Mouse (Mus musculus): Measurements from ENCODE around the gene Hba-x.
"Not testable (repeated sequence)": the region's sequence is repeated elsewhere in the genome, so short reads cannot be mapped to it uniquely, and the experiment has no call there.

Gene Hba-x

DNA sequence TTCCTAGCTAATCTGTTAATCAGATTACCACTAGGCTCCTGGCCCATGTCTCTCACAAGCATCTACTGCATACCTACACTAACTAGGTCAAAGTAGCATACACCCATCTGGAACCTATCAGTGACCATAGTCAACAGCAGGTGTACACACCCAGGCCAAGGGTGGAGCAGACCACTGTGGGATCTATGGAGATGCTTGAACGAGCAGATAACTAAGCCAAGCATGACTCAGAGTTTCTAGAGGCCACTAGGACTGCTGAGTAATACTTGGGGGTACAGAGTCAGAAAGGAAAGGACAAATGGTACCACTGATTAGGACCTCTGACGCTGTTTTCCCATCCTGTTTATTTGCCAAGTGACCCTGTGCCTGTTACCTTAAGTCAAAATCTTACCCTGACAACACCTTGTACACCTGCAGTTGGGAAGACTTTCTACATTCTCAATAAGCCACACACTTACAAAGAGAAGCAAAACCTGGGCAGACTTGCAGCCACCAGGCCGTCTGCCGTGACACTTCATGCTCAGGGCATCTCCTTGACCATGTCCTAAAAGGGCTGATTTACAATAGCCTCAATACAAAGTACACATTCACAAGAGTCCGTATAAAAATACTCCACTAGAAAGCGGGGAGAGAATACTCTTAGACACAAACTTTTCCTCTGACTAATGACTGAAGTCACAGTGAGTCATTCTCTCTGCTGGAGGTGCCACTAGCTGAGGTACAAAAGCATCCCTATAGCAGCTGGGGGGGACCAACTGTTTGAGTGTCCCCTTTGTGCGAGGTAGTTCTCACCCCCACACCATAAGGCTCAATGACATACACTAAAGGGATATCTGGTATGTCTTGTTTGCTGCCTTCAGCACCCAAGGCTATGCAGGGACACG lies 25.1 kb upstream of the Hba-x start:
- DNase-seq (ENCODE audit: low read depth, low spot score) = peak; percentile 81

DNA sequence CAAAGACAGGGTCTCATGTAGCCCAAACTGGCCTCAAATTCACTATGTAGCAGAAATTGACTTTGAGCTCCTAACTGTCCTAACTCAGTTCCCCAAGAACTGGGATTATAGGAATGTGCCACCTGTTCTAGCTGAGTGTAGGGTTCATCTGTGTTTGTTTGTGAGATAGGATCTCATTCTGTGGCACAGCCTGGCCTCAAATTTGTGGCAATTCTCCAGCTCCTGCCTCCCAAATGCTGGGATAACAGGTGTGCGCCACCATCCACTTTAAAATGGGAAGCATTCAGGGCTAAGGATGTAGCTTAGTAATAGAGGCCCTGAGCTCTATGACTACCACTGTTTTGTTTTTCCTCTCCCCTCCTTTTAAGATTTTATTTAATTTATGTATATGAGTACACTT lies 23.1 kb upstream of the Hba-x start:
- peak; percentile 57 for DNase-seq (ENCODE audit: low read depth, low spot score)

DNA sequence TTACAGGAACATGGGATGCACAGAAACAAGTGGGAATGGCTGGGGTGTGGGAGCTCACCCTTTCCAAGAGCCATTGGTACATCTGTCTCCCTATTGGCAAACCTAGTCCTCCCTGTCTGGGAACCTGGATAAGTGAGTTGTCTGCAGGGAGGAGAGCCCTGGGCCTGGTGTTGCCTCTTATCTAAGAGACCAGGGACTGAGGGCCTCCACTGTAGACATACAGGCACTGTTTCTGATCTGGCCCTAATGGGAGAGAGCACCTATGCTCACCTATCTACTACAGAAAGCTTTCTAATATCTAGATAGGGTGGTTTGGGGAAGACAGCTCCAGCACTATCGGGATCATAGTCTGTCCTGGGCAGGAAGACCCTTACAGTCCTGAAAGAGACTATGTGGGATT lies 20.1 kb upstream of the Hba-x start:
- no peak for DNase-seq (ENCODE audit: low read depth, low spot score)

DNA sequence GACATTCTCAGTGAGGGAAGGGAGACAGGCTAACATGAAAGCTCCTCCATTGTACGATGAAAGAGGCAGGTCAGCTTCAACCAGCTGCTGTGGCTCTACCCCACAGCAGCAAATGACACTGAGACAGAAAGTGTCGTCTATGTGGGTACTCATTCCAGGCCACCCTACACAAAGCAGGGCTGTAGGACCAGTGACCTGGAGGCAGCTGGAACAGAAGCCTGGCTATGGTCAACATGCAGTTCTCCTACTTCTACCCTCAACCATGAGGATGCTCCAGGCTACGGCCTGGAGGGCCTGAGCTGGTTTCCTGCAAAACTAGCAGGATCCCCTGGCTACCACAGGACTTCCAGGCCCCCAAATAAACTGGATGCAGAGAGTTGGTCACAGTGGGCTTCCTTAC lies 19.6 kb upstream of the Hba-x start:
- no peak for DNase-seq (ENCODE audit: low read depth, low spot score)

DNA sequence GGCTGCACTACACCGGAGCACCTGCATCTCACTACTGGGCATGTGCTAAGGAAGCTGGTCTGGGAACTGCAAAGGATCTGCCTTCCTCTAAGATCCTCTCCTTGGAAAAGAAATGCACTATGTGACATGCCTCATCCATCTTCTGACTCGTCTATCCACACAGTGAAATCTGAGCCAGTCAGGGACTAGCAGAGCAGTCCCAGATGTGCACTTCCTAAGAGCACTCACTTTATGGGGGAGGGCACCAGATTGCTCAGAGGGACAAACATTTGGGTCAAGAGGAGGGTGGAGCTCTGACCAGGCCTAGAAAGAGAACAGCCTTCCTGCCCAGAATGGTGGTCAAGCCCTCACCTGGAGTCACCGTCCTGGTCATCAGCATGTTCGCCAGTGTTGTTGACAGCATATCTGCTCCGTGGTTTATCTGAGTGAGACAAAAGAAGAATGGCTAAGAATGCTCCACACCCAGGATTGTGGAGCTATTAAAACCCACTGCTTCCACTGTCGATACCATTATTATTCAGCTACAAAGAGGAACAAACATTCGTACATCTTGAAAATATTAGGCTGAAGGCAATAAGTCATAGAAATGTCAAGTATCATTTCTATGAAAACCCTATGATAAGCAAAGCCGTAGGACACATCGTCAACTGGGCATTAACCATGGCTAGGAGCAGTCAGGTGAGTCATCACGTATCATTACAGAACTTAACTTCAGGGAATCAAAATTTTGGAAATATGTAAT lies 13.4 kb upstream of the Hba-x start:
- DNase-seq (ENCODE audit: low read depth, low spot score) = no peak

DNA sequence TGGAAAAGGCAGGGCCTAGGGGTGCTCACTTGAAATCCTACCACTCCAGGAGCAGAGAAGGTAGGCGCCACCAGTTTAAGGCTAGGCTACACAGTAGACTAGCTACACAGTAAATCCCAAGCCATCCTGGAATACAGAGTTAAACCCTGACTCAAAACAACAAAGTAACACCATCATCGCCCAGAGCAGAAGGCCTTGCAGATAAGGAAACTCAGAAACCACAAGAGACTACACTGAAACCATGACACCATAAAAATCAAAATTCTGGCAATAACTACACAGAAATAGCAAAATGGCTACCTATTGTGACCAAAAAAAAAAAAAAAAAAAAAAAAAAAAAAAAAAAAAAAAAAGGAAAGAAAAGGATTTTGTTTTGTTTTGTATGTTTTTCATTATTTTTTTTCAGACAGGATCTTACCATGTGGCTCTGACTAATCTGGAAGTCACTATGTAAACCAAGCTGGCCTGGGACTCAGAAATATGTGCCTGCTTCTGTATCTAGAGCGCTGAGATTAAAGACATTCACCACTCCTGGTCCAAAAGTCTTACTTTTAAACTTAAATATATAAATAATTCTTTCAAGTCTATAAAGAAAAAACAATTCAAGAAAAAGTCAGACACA lies 11.0 kb upstream of the Hba-x start:
- DNase-seq (ENCODE audit: low read depth, low spot score) = no peak

DNA sequence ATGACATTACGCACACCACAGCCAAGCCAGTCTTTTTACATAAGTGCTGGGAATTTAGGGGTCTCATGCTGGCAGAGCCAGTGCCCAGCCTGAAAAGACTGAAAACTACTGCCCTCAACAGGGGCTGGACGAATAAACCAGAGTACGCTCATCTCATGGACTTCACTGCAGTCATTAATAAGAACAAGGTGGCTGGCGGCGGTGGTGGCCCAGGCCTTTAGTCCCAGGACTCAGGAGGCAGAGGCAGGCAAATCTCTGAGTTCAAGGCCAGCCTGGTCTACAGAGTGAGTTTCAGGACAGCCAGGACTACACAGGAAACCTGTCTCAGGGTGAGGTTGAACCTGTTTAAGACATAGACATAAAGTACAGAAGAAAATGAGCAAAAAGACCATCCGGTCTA lies 10.0 kb upstream of the Hba-x start:
- no peak for DNase-seq (ENCODE audit: low read depth, low spot score)

DNA sequence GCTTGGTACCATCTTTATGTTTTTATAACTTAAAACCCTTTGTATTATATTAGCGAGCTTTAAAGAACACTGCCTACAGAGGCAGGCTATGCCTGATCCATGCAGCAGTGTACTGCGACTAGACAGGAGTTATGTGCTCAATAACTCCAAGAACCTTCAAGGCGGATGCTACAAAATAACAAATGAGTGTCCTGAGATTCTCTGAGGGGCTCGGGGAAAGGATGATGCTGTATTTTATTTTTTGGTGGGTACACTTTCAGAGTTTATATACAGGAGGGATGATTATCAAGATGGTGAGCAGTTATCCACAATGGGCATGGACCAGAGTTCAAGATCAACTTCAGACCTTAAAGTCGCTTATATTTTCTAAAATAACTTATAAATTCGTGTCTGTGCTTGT lies 9.4 kb upstream of the Hba-x start:
- DNase-seq (ENCODE audit: low read depth, low spot score) = peak; percentile 14

DNA sequence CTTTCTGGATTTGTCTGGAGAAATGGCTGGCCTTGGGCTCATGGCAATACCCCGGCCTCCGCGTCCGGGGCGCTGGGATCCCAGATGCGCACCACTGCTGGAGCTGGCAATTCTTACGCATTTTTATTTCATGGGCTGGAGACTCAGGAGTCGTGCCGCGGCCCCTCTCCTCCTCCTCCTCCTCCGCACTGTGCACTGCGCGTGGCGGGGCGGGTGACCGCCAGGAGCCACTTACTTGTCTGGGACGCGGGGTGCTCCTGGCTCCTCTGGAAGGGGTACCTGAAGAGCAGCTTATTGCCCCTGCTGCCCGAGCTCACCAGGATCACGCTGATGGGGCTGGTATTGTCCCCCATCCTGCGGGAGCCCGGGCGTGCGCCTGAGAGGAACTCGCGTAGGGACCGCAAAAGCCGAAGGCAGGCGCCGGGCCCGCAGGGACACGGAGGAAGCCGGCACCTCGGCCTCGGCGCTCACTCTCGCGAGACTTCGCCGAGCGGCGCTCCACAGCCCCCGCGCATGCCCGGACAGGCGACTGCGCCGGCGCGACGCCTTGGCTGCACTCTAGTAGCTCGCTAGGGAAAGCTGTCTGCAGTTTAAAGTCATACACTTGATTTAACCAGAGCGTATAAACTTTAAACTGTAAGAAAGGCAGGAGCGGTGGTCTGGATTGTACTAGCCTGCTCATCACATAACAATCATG lies 8.9 kb upstream of the Hba-x start, which contains the start of gene Nprl3:
Gene Nprl3 (minus strand): TSS at position 520 of the 697 bp plus-strand sequence.
- DNase-seq (ENCODE audit: low read depth, low spot score) = peak; percentile 97

DNA sequence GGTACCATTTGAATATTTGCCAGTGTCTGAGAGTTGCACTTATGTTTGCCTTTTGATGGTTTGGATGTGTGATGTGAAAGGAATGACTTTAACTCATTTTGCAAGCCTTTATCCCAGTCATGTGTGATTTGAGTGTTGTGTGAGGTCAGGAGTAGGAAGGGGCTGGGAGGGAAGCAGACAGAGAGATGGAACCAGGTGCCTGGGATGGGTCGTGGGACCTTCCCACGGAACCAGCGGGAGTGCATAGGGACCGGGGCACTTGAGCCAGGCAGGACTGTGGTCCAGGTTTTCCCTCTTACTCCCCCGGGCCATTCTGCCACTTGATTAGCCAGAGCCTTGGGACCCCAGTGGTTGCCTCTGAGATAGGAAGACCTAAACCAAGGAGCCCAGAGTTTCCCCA lies 8.2 kb upstream of the Hba-x start:
- DNase-seq (ENCODE audit: low read depth, low spot score) = no peak

DNA sequence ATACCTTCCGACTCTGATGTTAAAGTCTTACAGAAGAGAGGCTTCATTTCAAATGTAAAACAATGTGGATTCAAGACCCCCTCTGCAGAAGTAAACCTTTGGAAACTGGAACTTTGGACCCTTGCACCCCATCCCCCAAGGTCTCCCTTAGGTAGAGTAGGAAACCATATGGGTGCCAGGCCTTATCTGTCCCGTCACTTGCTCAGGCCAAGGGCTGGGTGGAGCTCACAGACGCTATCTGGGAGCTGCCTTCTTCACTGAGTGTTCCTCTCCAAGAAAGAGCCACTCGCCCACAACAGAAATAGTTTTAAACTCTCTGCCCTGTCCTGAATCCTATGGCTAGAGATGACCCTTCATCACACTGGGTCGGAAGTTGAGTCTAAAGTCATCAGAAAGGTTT lies 7.2 kb upstream of the Hba-x start:
- DNase-seq (ENCODE audit: low read depth, low spot score) = no peak

DNA sequence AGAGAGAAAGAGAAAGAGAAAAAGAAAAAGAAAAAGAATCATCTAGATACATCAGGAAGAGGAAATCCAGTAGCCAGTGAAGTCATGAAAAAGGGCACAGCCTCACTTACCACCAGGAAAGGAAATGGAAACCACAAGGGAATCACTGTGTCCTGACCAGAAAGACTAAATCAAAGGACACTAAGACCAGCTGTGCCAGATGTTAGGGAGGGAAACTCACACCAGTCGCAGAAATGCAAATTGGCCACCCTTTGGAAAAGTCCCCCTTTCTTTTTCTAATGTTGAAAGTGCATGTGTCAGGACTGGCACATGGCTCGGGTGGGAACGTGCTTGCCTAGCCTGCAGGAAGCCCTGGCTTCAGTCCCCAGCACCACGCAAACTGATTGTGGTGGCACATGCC lies 5.0 kb upstream of the Hba-x start:
- no peak for DNase-seq (ENCODE audit: low read depth, low spot score)

DNA sequence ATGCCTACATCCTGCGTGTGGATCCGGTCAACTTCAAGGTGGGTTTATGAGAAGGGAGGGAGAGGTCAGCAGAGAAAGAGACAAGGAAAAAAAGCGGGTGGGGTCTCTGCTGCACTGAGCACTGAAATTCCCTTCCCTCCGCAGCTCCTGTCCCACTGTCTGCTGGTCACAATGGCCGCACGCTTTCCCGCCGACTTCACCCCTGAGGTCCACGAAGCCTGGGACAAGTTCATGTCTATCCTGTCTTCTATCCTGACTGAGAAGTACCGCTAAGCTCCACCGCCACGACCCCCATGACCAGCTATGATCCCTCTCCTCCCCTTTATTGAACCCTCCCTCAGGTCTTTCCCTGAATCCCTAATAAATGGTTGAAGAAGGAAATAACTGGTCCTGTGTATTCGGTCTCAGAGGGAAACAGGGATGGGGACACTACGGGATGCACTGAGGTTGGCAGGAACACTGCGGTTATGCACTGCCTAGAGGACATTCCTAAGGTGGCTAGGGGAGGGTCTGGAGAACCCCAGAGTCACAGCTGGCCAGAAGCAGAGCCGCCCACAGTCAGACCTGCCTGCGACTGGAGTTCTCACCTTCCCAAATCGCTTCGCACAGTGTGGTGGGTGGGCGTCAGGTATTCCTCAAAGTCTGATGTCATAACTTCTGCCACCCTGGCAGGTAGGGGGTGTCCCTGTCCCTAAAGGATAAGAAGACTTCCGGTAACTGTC lies 1.7 kb downstream of the Hba-x start:
- no peak for DNase-seq (ENCODE audit: low read depth, low spot score)

DNA sequence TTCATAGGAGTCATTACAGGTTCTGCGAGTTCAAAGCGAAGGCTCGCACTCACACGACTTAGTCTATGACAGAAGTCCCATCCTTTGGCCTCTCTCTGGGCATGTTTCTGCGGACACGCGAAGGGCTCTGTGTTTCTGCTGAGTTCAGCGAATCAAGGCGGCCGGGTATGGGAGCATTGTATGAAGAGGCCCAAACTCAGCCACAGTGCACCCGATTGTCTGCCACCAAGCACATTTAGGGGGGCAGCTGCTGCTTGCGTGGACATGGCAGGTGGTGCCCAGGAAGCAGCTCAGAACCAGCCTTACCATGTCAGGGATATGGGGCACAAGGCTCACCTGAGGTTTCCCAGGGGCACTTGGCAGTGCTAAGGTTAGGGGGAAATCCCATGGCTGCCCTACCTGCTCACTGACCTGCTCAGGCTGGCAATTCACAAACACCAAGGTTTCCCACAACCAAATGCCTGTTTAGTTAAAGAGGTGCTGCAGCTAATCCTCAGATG lies 2.3 kb downstream of the Hba-x start:
- DNase-seq (ENCODE audit: low read depth, low spot score) = no peak

DNA sequence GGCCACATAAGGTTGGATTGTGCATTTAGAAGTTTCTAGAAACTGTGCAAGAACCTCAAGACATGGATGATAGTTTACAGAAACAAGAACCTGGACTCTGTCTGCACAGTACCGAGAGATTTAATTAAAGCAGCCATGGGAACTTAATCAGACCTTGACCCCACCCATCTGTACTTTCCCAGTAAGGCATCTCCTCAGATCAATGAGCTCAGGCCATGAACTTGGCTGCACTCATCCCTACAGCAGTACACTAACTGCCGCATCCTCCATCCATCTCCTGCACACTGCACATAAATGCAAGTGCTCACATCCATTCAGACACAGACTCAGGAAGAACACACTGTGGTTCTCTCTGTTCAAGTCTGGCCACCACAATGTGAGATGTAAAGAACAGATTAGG lies 4.4 kb downstream of the Hba-x start:
- no peak for DNase-seq (ENCODE audit: low read depth, low spot score)

DNA sequence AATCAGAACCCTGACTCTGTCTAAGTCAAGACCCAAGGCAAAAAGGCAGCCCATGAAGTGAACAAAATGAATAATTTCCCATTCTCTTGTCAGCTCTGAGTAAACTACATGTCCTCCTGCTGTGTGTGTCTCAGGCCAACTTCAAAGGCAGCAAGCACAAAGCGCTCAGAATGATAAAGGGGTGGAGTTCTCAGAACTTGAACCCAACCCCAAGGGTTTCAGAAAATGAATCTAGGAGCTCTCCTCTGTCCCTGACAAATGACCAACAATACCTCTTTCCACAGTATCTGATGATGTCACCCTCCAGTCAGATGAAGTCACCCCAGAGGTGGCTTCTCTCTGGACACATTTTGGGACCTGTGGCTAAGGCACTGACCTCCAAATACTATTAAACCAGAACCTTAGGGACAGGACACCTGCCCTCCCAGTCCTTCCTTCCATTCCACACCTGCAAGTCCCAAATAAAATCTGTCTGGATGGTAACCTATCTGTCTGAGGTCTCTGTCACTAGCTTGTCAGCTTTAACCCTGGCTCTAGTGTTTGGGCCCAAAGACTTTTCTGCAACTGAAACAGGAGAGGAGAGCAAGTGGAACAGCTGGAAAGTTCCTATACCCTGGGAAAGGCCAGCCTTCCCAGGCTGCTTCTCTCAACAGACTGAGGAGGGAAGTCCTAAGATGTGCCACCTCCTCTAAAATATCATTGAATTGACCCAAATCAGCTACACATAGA lies 5.4 kb downstream of the Hba-x start:
- no peak for DNase-seq (ENCODE audit: low read depth, low spot score)

DNA sequence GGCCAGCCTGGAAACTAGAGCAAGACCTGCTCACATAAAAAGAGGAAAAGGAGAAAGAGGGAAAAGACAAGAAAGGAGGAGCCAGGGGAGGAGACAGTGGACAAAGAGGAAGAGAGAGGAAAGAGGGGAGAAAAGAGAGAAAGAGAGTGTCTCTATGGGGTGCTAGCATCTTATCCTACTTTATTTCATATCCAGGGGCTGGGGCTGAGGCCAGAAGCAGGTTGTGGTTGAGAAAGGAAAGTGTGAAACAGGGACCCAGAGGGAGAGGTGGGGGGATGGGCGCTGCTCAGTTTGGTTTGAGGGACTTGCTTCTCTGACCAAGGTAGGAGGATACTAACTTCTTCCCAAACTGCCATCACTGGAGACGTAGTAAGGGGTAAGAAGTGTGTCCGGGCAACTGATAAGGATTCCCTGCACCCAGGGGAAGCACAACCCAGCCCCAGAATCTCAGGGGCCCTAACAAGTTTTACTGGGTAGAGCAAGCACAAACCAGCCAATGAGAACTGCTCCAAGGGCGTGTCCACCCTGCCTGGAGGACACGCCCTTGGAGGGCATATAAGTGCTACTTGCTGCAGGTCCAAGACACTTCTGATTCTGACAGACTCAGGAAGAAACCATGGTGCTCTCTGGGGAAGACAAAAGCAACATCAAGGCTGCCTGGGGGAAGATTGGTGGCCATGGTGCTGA lies 7.0 kb downstream of the Hba-x start, which contains the start of gene Hba-a1:
Gene Hba-a1 (plus strand): TSS at position 421 of the 687 bp plus-strand sequence.
- not testable (repeated sequence) for DNase-seq (ENCODE audit: low read depth, low spot score)

DNA sequence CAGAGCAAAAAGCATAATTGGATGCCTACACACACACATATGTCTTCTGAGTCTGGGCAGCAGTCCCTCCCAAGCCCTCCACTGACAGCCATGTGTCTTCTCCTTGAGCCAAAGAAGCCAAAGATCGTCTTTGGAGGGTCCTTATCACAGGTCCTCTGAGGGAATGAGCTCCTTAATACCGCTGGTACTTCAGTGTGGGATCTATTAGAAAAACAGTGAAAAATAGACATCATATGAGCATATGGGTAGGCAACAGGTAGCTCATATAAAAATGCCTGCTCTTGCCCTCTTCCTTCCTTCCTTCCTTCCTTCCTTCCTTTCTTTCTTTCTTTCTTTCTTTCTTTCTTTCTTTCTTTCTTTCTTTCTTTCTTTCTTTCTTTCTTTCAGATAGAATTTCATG lies 8.4 kb downstream of the Hba-x start:
- DNase-seq (ENCODE audit: low read depth, low spot score) = not testable (repeated sequence)

DNA sequence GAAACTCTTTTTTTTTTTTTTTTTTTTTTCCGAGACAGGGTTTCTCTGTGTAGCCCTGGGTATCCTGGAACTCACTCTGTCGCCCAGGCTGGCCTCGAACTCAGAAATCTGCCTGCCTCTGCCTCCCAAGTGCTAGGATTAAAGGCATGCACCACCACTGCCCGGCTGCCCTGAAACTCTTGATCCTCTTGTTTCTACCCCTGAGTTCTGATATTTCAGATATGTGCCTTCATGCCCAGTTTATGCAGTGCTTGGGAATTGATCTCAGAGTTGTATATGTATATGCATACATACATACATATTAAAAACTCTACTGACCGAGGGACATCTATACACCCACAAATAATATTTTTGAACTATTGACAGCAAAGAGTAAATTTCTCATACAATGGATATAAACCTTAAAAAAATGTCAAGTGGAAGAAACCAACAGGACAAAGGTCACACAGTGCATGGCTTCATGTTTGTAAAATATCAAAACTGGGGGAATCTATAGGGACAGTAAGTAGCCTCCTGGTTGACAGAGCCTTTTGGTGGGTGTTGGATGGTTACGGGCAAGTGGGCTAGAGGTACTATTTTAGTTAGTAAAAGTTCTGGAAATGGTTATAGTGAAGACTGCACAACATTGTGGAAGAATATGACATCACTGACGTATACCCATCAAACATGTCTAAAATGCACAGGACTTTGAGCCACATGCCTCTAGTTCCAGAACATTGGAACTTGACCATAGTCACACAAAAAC lies 9.0 kb downstream of the Hba-x start:
- DNase-seq (ENCODE audit: low read depth, low spot score) = no peak
